8 mouse cellular contexts compared by ENCODE assay signal in genomic region chr15:28024031-28024964, GRCm38 (mm10). TPM values are rescaled to one million over a fixed set of nuclear protein-coding genes. Genes with fewer than 3 reads are reported as not detected.
A peak's percentile ranks its signal among the peaks of the same experiment; 100 is the strongest.
DNase-seq lines count a peak whose midpoint lies in the region; ATAC-seq and TF ChIP-seq lines count a peak whose summit lies in the region.

No protein-coding gene starts in this region.

- WGBS in embryonic facial prominence, embryonic 14.5 days, result 0% methylated on average over 30 of the region's 81 CpGs
- under 1% methylated on average over 74 of the region's 81 CpGs for WGBS in heart, embryonic 11.5 days (ENCODE audit: insufficient replicate concordance)
- WGBS in kidney, embryonic 15.5 days, result under 1% methylated on average over 79 of the region's 81 CpGs
- 1% methylated on average over 79 of the region's 81 CpGs for WGBS in liver, embryonic 11.5 days
- WGBS in stomach, embryonic 14.5 days, result under 1% methylated on average over 64 of the region's 81 CpGs

- H3K4me2 ChIP-seq in embryonic facial prominence, embryonic 14.5 days (ENCODE audit: low read depth, low read length), result peak overlapping the region; percentile 93
- peak overlapping the region; percentile 90 for H3K4me2 ChIP-seq in heart, embryonic 11.5 days
- peak overlapping the region; percentile 89 for H3K4me2 ChIP-seq in kidney, embryonic 15.5 days
- H3K4me2 ChIP-seq in liver, embryonic 11.5 days, result peak overlapping the region; percentile 91
- peak overlapping the region; percentile 95 for H3K4me2 ChIP-seq in myocyte (ENCODE audit: low read depth)
- H3K4me2 ChIP-seq in stomach, embryonic 14.5 days (replicated peaks; ENCODE audit: low read depth, low read length), result peak overlapping the region; percentile 91

- peak overlapping the region; percentile 99 for H3K27ac ChIP-seq in embryonic facial prominence, embryonic 14.5 days (replicated peaks; ENCODE audit: low read depth, low read length)
- peak overlapping the region; percentile 97 for H3K27ac ChIP-seq in heart, embryonic 11.5 days (ENCODE audit: low read depth, low read length)
- H3K27ac ChIP-seq in kidney, embryonic 15.5 days, result peak overlapping the region; percentile 98
- peak overlapping the region; percentile 86 for H3K27ac ChIP-seq in liver, embryonic 11.5 days (ENCODE audit: low read depth, low read length)
- peak overlapping the region; percentile 95 for H3K27ac ChIP-seq in stomach, embryonic 14.5 days (ENCODE audit: low read length)

- peak overlapping the region; percentile 94 for H3K9ac ChIP-seq in embryonic facial prominence, embryonic 14.5 days (ENCODE audit: low read depth, low read length)
- peak overlapping the region; percentile 80 for H3K9ac ChIP-seq in heart, embryonic 11.5 days (ENCODE audit: low read depth, low read length)
- H3K9ac ChIP-seq in kidney, embryonic 15.5 days, result peak overlapping the region; percentile 95
- peak overlapping the region; percentile 74 for H3K9ac ChIP-seq in liver, embryonic 11.5 days (ENCODE audit: low read depth, low read length)
- peak overlapping the region; percentile 95 for H3K9ac ChIP-seq in stomach, embryonic 14.5 days (replicated peaks; ENCODE audit: low read depth, low read length)

- ATAC-seq in CD4-positive, CD25-positive, alpha-beta regulatory T cell, adult 4 months, result no peak
- ATAC-seq in embryonic facial prominence, embryonic 14.5 days (ENCODE audit: low read depth), result peak; percentile 50
- peak; percentile 40; the same call in 1 of the 2 replicates for ATAC-seq in heart, embryonic 11.5 days (replicated peaks; ENCODE audit: insufficient number of reproducible peaks, low FRiP score, low TSS enrichment)
- ATAC-seq in kidney, embryonic 15.5 days (replicated peaks; ENCODE audit: low FRiP score), result peak; percentile 62
- peak; percentile 38 for ATAC-seq in liver, embryonic 11.5 days (replicated peaks; ENCODE audit: low FRiP score)
- ATAC-seq in stomach, embryonic 14.5 days (ENCODE audit: insufficient number of reproducible peaks, insufficient read depth, low FRiP score, low read depth), result peak; percentile 61; the same call in 1 of the 2 replicates

- peaks cover 24% of the 10 kb centered on the region for H3K4me1 ChIP-seq in embryonic facial prominence, embryonic 14.5 days (ENCODE audit: control insufficient read depth, insufficient read depth, low read length)
- H3K4me1 ChIP-seq in heart, embryonic 11.5 days (ENCODE audit: control insufficient read depth, insufficient read depth, low read length), result peaks cover 36% of the 10 kb centered on the region
- H3K4me1 ChIP-seq in kidney, embryonic 15.5 days, result peaks cover 48% of the 10 kb centered on the region
- peaks cover 21% of the 10 kb centered on the region for H3K4me1 ChIP-seq in liver, embryonic 11.5 days (replicated peaks; ENCODE audit: control insufficient read depth, insufficient read depth, low read length)
- H3K4me1 ChIP-seq in stomach, embryonic 14.5 days (ENCODE audit: control insufficient read depth, insufficient read depth, low read length), result peaks cover 31% of the 10 kb centered on the region

- peak; percentile 82 for TF ChIP-seq POLR2A in myocyte (IDR thresholded peaks at IDR 0.05; ENCODE audit: insufficient read length, low read depth)

- H3K4me3 ChIP-seq in embryonic facial prominence, embryonic 14.5 days (ENCODE audit: low read depth, low read length), result peak overlapping the region; percentile 90
- peak overlapping the region; percentile 66 for H3K4me3 ChIP-seq in heart, embryonic 11.5 days (ENCODE audit: low read depth, low read length)
- peak overlapping the region; percentile 95 for H3K4me3 ChIP-seq in kidney, embryonic 15.5 days (replicated peaks)
- H3K4me3 ChIP-seq in liver, embryonic 11.5 days (ENCODE audit: low read depth, low read length), result peak overlapping the region; percentile 81
- peak overlapping the region; percentile 62 for H3K4me3 ChIP-seq in myocyte
- H3K4me3 ChIP-seq in stomach, embryonic 14.5 days (ENCODE audit: low read depth, low read length), result peak overlapping the region; percentile 95

- no peaks in the 10 kb centered on the region for H3K27me3 ChIP-seq in embryonic facial prominence, embryonic 14.5 days (replicated peaks; ENCODE audit: control insufficient read depth, insufficient read depth, low read length)
- H3K27me3 ChIP-seq in heart, embryonic 11.5 days (ENCODE audit: control insufficient read depth, insufficient read depth, low read length), result no peaks in the 10 kb centered on the region
- H3K27me3 ChIP-seq in kidney, embryonic 15.5 days, result no peaks in the 10 kb centered on the region
- peaks cover 33% of the 10 kb centered on the region for H3K27me3 ChIP-seq in liver, embryonic 11.5 days (replicated peaks; ENCODE audit: control insufficient read depth, insufficient read depth, low read length)
- H3K27me3 ChIP-seq in myocyte (ENCODE audit: control insufficient read depth, insufficient read depth, insufficient read length), result no peaks in the 10 kb centered on the region
- no peaks in the 10 kb centered on the region for H3K27me3 ChIP-seq in stomach, embryonic 14.5 days (ENCODE audit: control insufficient read depth, insufficient read depth, low read length)

- peak; percentile 49 for DNase-seq in CD4-positive, CD25-positive, alpha-beta regulatory T cell, adult 2 months (ENCODE audit: low read depth, low spot score)
- peak; percentile 83 for DNase-seq in embryonic facial prominence, embryonic 14.5 days (ENCODE audit: low spot score)
- DNase-seq in liver, embryonic 11.5 days (ENCODE audit: low spot score), result peak; percentile 73

- H3K79me2 ChIP-seq in myocyte (ENCODE audit: control insufficient read depth, insufficient read depth), result peaks cover 56% of the 10 kb centered on the region

- no peaks in the 10 kb centered on the region for H3K9me3 ChIP-seq in embryonic facial prominence, embryonic 14.5 days (ENCODE audit: control insufficient read depth, low read length)
- H3K9me3 ChIP-seq in heart, embryonic 11.5 days (replicated peaks; ENCODE audit: control insufficient read depth, low read length), result no peaks in the 10 kb centered on the region
- no peaks in the 10 kb centered on the region for H3K9me3 ChIP-seq in kidney, embryonic 15.5 days (replicated peaks)
- no peaks in the 10 kb centered on the region for H3K9me3 ChIP-seq in liver, embryonic 11.5 days (ENCODE audit: control insufficient read depth, low read length)
- no peaks in the 10 kb centered on the region for H3K9me3 ChIP-seq in stomach, embryonic 14.5 days (ENCODE audit: control insufficient read depth, low read depth, low read length)

- H3ac ChIP-seq in myocyte (ENCODE audit: control insufficient read depth, insufficient read length), result peak overlapping the region; percentile 99

- no peaks in the 10 kb centered on the region for H3K36me3 ChIP-seq in embryonic facial prominence, embryonic 14.5 days (ENCODE audit: control insufficient read depth, insufficient read depth, low read length)
- no peaks in the 10 kb centered on the region for H3K36me3 ChIP-seq in heart, embryonic 11.5 days (ENCODE audit: control insufficient read depth, insufficient read depth, low read length)
- H3K36me3 ChIP-seq in kidney, embryonic 15.5 days, result no peaks in the 10 kb centered on the region
- H3K36me3 ChIP-seq in liver, embryonic 11.5 days (ENCODE audit: control insufficient read depth, insufficient read depth, low read length), result no peaks in the 10 kb centered on the region
- H3K36me3 ChIP-seq in myocyte (ENCODE audit: control insufficient read depth, insufficient read depth), result no peaks in the 10 kb centered on the region
- H3K36me3 ChIP-seq in stomach, embryonic 14.5 days (ENCODE audit: control insufficient read depth, insufficient read depth, low read length), result no peaks in the 10 kb centered on the region

TF ChIP-seq in myocyte, 11 proteins besides CTCF, POLR2A, EP300 and RAD21:
- TF ChIP-seq MYOD1 (IDR thresholded peaks at IDR 0.05; ENCODE audit: control insufficient read depth in 1 of 3, insufficient read length in 2 of 3, low read depth in 2 of 3) (peak in 1 of 3 experiments; percentile 33), POLR2AphosphoS2 (IDR thresholded peaks at IDR 0.05; ENCODE audit: insufficient read length, low read depth) (peak; percentile 88), SRF (IDR thresholded peaks at IDR 0.05; ENCODE audit: control insufficient read depth, insufficient read length, low read depth) (peak; percentile 12), MYOG (IDR thresholded peaks at IDR 0.05; ENCODE audit: control insufficient read depth in 1 of 3, insufficient read depth in 1 of 3, insufficient read length in 2 of 3, low read depth in 2 of 3) (peak in 1 of 3 experiments; percentile 24), USF1 (IDR thresholded peaks at IDR 0.05; ENCODE audit: low read depth) (no peak)

RNA-seq across cellular contexts. Expression of gene Trio, which starts 1.4 kb away (rescaled TPM):
- polyA plus RNA-seq in CD4-positive, CD25-positive, alpha-beta regulatory T cell, adult 4 months (2017; shearing (Covaris generic)), result 10 to 100 TPM in 1 of 2 experiments, 1 to 10 TPM in 1; 9.1 to 11.7 TPM
- 60.8 and 68.2 TPM in 2 replicates for polyA plus RNA-seq in embryonic facial prominence, embryonic 14.5 days (2014; fragmentation: Nextera tagmentation; extraction: Ambion mirVana)
- polyA plus RNA-seq in heart, embryonic 11.5 days (2014; fragmentation: Nextera tagmentation; extraction: Ambion mirVana), result 18.5 and 28.5 TPM in 2 replicates
- polyA plus RNA-seq in kidney, embryonic 15.5 days (2015; fragmentation: Nextera tagmentation; extraction: Ambion mirVana), result 27.3 and 28.8 TPM in 2 replicates
- polyA plus RNA-seq in liver, embryonic 11.5 days (2014; fragmentation: Nextera tagmentation; extraction: Ambion mirVana), result 9.4 and 14.0 TPM in 2 replicates
- 56.3 TPM for polyA plus RNA-seq in myocyte (2012; fragmentation: generic; extraction: Trizol)
- 45.0 and 54.2 TPM in 2 replicates for polyA plus RNA-seq in stomach, embryonic 14.5 days (2014; fragmentation: Nextera tagmentation; extraction: Ambion mirVana)
